Mouse (Mus musculus): ENCODE measurements around the gene Cks2. TPM values are rescaled to one million over a fixed set of nuclear protein-coding genes. Genes with fewer than 3 reads are reported as not detected.

Gene Cks2
- polyA plus RNA-seq, 1 experiment from 2014 or later = 330 TPM

- WGBS (ENCODE audit: insufficient replicate concordance) = 7% methylated on average over 3 of the region's 3 CpGs
- H3K27ac ChIP-seq (ENCODE audit: low read length) = peak overlapping the region; percentile 95
- peaks cover 31% of the 10 kb centered on the region for H3K4me1 ChIP-seq (ENCODE audit: control insufficient read depth, low read depth, low read length)
These were observed 1.5 kb downstream of the Cks2 start for GRCm38 (mm10) chr13:51646362-51647027.

GRCm38 (mm10) chr13:51647770-51648169, 2.7 kb downstream of the Cks2 start:
- Histone ChIP-seq H3K4me3 (ENCODE audit: low read depth, low read length) (peak overlapping the region; percentile 65), H3K4me1 (ENCODE audit: control insufficient read depth, low read depth, low read length) (peaks cover 32% of the 10 kb centered on the region), H3K36me3 (ENCODE audit: control insufficient read depth, insufficient read depth) (peaks cover 20% of the 10 kb centered on the region), H3K4me2 (ENCODE audit: low read depth, low read length) (peak overlapping the region; percentile 84), H3K9me3 (replicated peaks; ENCODE audit: control insufficient read depth, low read length) (no peaks in the 10 kb centered on the region), H3K27ac (ENCODE audit: low read length) (peak overlapping the region; percentile 82), H3K9ac (ENCODE audit: low read depth, low read length) (peak overlapping the region; percentile 66), H3K27me3 (ENCODE audit: control insufficient read depth, insufficient read depth, low read depth, low read length) (no peaks in the 10 kb centered on the region)
- ATAC-seq (ENCODE audit: low read depth) = no peak
- WGBS (ENCODE audit: insufficient replicate concordance) = 16% methylated on average over 3 of the region's 3 CpGs

More at GRCm38 (mm10) chr13:51646362-51647027, 1.5 kb downstream of the Cks2 start:
- peaks cover 15% of the 10 kb centered on the region for H3K36me3 ChIP-seq (ENCODE audit: control insufficient read depth, insufficient read depth)
- H3K9me3 ChIP-seq (replicated peaks; ENCODE audit: control insufficient read depth, low read length) = no peaks in the 10 kb centered on the region
- H3K4me3 ChIP-seq (ENCODE audit: low read depth, low read length) = peak overlapping the region; percentile 98
- ATAC-seq (ENCODE audit: low read depth) = no peak
- peak overlapping the region; percentile 99 for H3K9ac ChIP-seq (ENCODE audit: low read depth, low read length)
- no peaks in the 10 kb centered on the region for H3K27me3 ChIP-seq (ENCODE audit: control insufficient read depth, insufficient read depth, low read depth, low read length)
- H3K4me2 ChIP-seq (ENCODE audit: low read depth, low read length) = peak overlapping the region; percentile 84

GRCm38 (mm10) chr13:51648237-51648636, 3.2 kb downstream of the Cks2 start:
- Histone ChIP-seq H3K27ac (ENCODE audit: low read length) (peak overlapping the region; percentile 82), H3K4me3 (ENCODE audit: low read depth, low read length) (peak overlapping the region; percentile 65), H3K36me3 (ENCODE audit: control insufficient read depth, insufficient read depth) (peaks cover 25% of the 10 kb centered on the region), H3K9ac (ENCODE audit: low read depth, low read length) (peak overlapping the region; percentile 48), H3K4me2 (ENCODE audit: low read depth, low read length) (peak overlapping the region; percentile 84), H3K9me3 (replicated peaks; ENCODE audit: control insufficient read depth, low read length) (no peaks in the 10 kb centered on the region), H3K4me1 (ENCODE audit: control insufficient read depth, low read depth, low read length) (peaks cover 32% of the 10 kb centered on the region), H3K27me3 (ENCODE audit: control insufficient read depth, insufficient read depth, low read depth, low read length) (no peaks in the 10 kb centered on the region)
- WGBS (ENCODE audit: insufficient replicate concordance) = 40% methylated on average over 4 of the region's 4 CpGs
- ATAC-seq (ENCODE audit: low read depth) = no peak

GRCm38 (mm10) chr13:51649740-51650139, 4.7 kb downstream of the Cks2 start:
- peaks cover 27% of the 10 kb centered on the region for H3K4me1 ChIP-seq (ENCODE audit: control insufficient read depth, low read depth, low read length)
- H3K36me3 ChIP-seq (ENCODE audit: control insufficient read depth, insufficient read depth) = peaks cover 36% of the 10 kb centered on the region
- no peak overlapping the region for H3K4me2 ChIP-seq (ENCODE audit: low read depth, low read length)
- no peak for ATAC-seq (ENCODE audit: low read depth)
- H3K9ac ChIP-seq (ENCODE audit: low read depth, low read length) = no peak overlapping the region
- no peaks in the 10 kb centered on the region for H3K9me3 ChIP-seq (replicated peaks; ENCODE audit: control insufficient read depth, low read length)
- no peaks in the 10 kb centered on the region for H3K27me3 ChIP-seq (ENCODE audit: control insufficient read depth, insufficient read depth, low read depth, low read length)
- H3K4me3 ChIP-seq (ENCODE audit: low read depth, low read length) = no peak overlapping the region
- H3K27ac ChIP-seq (ENCODE audit: low read length) = no peak overlapping the region
- 15% methylated on average over 1 of the region's 1 CpGs for WGBS (ENCODE audit: insufficient replicate concordance)

GRCm38 (mm10) chr13:51651408-51652064, 6.5 kb downstream of the Cks2 start, which contains the start of gene Secisbp2:
Gene Secisbp2 (plus strand): TSS chr13:51651697.
- under 1% methylated on average over 65 of the region's 69 CpGs for WGBS (ENCODE audit: insufficient replicate concordance)
- Histone ChIP-seq H3K9me3 (replicated peaks; ENCODE audit: control insufficient read depth, low read length) (no peaks in the 10 kb centered on the region), H3K27ac (ENCODE audit: low read length) (peak within 1 kb of the TSS; percentile 86), H3K4me3 (ENCODE audit: low read depth, low read length) (peak within 1 kb of the TSS; percentile 83), H3K27me3 (ENCODE audit: control insufficient read depth, insufficient read depth, low read depth, low read length) (no peaks in the 10 kb centered on the region), H3K4me1 (ENCODE audit: control insufficient read depth, low read depth, low read length) (peaks cover 27% of the 10 kb centered on the region), H3K4me2 (ENCODE audit: low read depth, low read length) (peak within 1 kb of the TSS; percentile 76), H3K9ac (ENCODE audit: low read depth, low read length) (peak within 1 kb of the TSS; percentile 89), H3K36me3 (ENCODE audit: control insufficient read depth, insufficient read depth) (peaks cover 53% of the 10 kb centered on the region)
- ATAC-seq (ENCODE audit: low read depth) = peak; percentile 90

GRCm38 (mm10) chr13:51653159-51653558, 8.1 kb downstream of the Cks2 start:
- ATAC-seq (ENCODE audit: low read depth) = no peak
- Histone ChIP-seq H3K4me1 (ENCODE audit: control insufficient read depth, low read depth, low read length) (peaks cover 26% of the 10 kb centered on the region), H3K4me2 (ENCODE audit: low read depth, low read length) (no peak overlapping the region), H3K9me3 (replicated peaks; ENCODE audit: control insufficient read depth, low read length) (no peaks in the 10 kb centered on the region), H3K27ac (ENCODE audit: low read length) (no peak overlapping the region), H3K4me3 (ENCODE audit: low read depth, low read length) (no peak overlapping the region), H3K27me3 (ENCODE audit: control insufficient read depth, insufficient read depth, low read depth, low read length) (no peaks in the 10 kb centered on the region), H3K36me3 (ENCODE audit: control insufficient read depth, insufficient read depth) (peaks cover 68% of the 10 kb centered on the region), H3K9ac (ENCODE audit: low read depth, low read length) (no peak overlapping the region)
- WGBS (ENCODE audit: insufficient replicate concordance) = 93% methylated on average over 6 of the region's 6 CpGs

GRCm38 (mm10) chr13:51653961-51654360, 8.9 kb downstream of the Cks2 start:
- ATAC-seq (ENCODE audit: low read depth) = no peak
- peaks cover 73% of the 10 kb centered on the region for H3K36me3 ChIP-seq (ENCODE audit: control insufficient read depth, insufficient read depth)
- H3K9ac ChIP-seq (ENCODE audit: low read depth, low read length) = no peak overlapping the region
- H3K4me3 ChIP-seq (ENCODE audit: low read depth, low read length) = no peak overlapping the region
- no peaks in the 10 kb centered on the region for H3K27me3 ChIP-seq (ENCODE audit: control insufficient read depth, insufficient read depth, low read depth, low read length)
- peaks cover 18% of the 10 kb centered on the region for H3K4me1 ChIP-seq (ENCODE audit: control insufficient read depth, low read depth, low read length)
- 87% methylated on average over 9 of the region's 9 CpGs for WGBS (ENCODE audit: insufficient replicate concordance)
- H3K27ac ChIP-seq (ENCODE audit: low read length) = no peak overlapping the region
- no peak overlapping the region for H3K4me2 ChIP-seq (ENCODE audit: low read depth, low read length)
- H3K9me3 ChIP-seq (replicated peaks; ENCODE audit: control insufficient read depth, low read length) = no peaks in the 10 kb centered on the region

GRCm38 (mm10) chr13:51656516-51657235, 11.6 kb downstream of the Cks2 start:
- Histone ChIP-seq H3K4me3 (ENCODE audit: low read depth, low read length) (no peak overlapping the region), H3K27me3 (ENCODE audit: control insufficient read depth, insufficient read depth, low read depth, low read length) (no peaks in the 10 kb centered on the region), H3K27ac (ENCODE audit: low read length) (no peak overlapping the region), H3K36me3 (ENCODE audit: control insufficient read depth, insufficient read depth) (peaks cover 78% of the 10 kb centered on the region), H3K9me3 (replicated peaks; ENCODE audit: control insufficient read depth, low read length) (no peaks in the 10 kb centered on the region), H3K4me1 (ENCODE audit: control insufficient read depth, low read depth, low read length) (peaks cover 5% of the 10 kb centered on the region), H3K4me2 (ENCODE audit: low read depth, low read length) (no peak overlapping the region), H3K9ac (ENCODE audit: low read depth, low read length) (no peak overlapping the region)
- WGBS (ENCODE audit: insufficient replicate concordance) = 90% methylated on average over 13 of the region's 13 CpGs
- ATAC-seq (ENCODE audit: low read depth) = no peak

Measured in liver, embryonic 16.5 days (tissue).